ENCODE assay signal across 10 mouse cellular contexts in the genomic region with DNA sequence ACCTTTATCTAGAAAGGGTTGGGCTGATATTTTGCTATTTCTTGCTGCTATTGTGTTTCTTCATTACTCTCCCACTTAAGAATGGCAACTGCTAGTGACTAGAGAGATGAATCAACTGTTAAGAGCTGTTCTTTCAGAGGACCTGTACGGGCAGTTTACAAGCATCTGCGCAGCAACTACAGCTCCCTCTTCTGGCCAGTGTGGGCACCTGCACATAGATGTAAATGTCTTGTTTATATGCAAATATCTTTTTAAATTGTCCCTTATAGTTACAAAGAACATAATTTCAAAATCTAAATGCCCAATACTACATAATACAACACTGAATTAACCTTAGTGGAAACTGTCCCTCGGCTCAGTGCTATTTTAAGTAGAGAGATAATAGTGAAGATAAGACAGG. TPM values are rescaled to one million over a fixed set of nuclear protein-coding genes. Genes with fewer than 3 reads are reported as not detected.
DNase-seq lines count a peak whose midpoint lies in the region; ATAC-seq and TF ChIP-seq lines count a peak whose summit lies in the region.
"Had no signal": no experiment of that assay in that cellular context is flagged by ENCODE, and none has a peak within 500 bp of the region (broad histone marks: within the 10 kb centered on the region; RNA-seq: fewer than 3 reads in every experiment).

No protein-coding gene starts in this region.

- TF ChIP-seq CTCF in gastrocnemius, adult 2 months (IDR thresholded peaks at IDR 0.05) = peak; percentile 83

- intact Hi-C loops in gastrocnemius, adult 2 months (cut with DNase I) = no loop called here

- ATAC-seq in megakaryocyte, adult 5-6 weeks (ENCODE audit: poor library complexity, severe bottlenecking) = peak; percentile 54

- DNase-seq in gastrocnemius, adult 2 months = no peak
- no peak for DNase-seq in gastrocnemius, adult 18-20 months (ENCODE audit: low spot score)
- peak; percentile 46 to 54 for DNase-seq in spleen, postnatal 36 days (ENCODE audit: low spot score in 2 of 2)
- DNase-seq in spleen, postnatal 4 days (ENCODE audit: low spot score in 2 of 2) = no peak
- DNase-seq in embryo, embryonic 10 days (ENCODE audit: low spot score) = peak; percentile 80
- no peak for DNase-seq in right cerebral cortex, adult 18-20 months
- no peak for DNase-seq in heart, adult 8-10 months (ENCODE audit: low spot score)

- no peak overlapping the region for H3K27ac ChIP-seq in gastrocnemius, adult 2 months
- H3K27ac ChIP-seq: limb, embryonic 13.5 days; stomach, embryonic 15.5 days had no signal

- H3K4me3 ChIP-seq in gastrocnemius, adult 2 months = no peak overlapping the region
- H3K4me3 ChIP-seq: limb, embryonic 13.5 days; stomach, embryonic 15.5 days had no signal

RNA-seq across cellular contexts. Expression of a gene that starts 2.0 kb away (rescaled TPM):
- 10 to 100 TPM; 51.6 to 69.4 TPM for total RNA-seq in gastrocnemius, adult 2 months (2021)
- 10 to 100 TPM; 60.5 to 63.2 TPM for total RNA-seq in gastrocnemius, adult 18-20 months (2021)
- 34.2 and 38.7 TPM in 2 replicates for total RNA-seq in megakaryocyte, adult 5-6 weeks (2015)
- total RNA-seq in megakaryocyte, adult 5-6 weeks (2017) = 50.3 and 50.5 TPM in 2 replicates
- total RNA-seq in heart, adult 8-10 months (2022) = 100 to 1,000 TPM; 105 to 122 (median 115) TPM

RNA-seq across cellular contexts. Expression of a gene that starts 20.8 kb away (rescaled TPM):
- not detected for total RNA-seq in gastrocnemius, adult 2 months (2021)
- not detected for total RNA-seq in gastrocnemius, adult 18-20 months (2021)
- not detected in 2 replicates for total RNA-seq in megakaryocyte, adult 5-6 weeks (2015)
- total RNA-seq in megakaryocyte, adult 5-6 weeks (2017) = not detected in 2 replicates
- total RNA-seq in heart, adult 8-10 months (2022) = not detected

RNA-seq across cellular contexts. Expression of a gene that starts 51.0 kb away (rescaled TPM):
- 1 to 10 TPM; 1.7 to 2.6 TPM for total RNA-seq in gastrocnemius, adult 2 months (2021)
- total RNA-seq in gastrocnemius, adult 18-20 months (2021) = 1 to 10 TPM; 1.7 to 1.8 TPM
- total RNA-seq in megakaryocyte, adult 5-6 weeks (2015) = 27.6 and 28.5 TPM in 2 replicates
- 30.4 and 31.5 TPM in 2 replicates for total RNA-seq in megakaryocyte, adult 5-6 weeks (2017)
- 1 to 10 TPM; 3.0 to 5.4 (median 3.4) TPM for total RNA-seq in heart, adult 8-10 months (2022)

Comparison
In these comparisons a context has a peak if more than half of its experiments do, and no peak if none do; other contexts are left out.
1. DNase-seq: peak in spleen, postnatal 36 days (2 of 2) and embryo, embryonic 10 days (single experiment); none in gastrocnemius, adult 2 months (single experiment), gastrocnemius, adult 18-20 months (single experiment), spleen, postnatal 4 days (0 of 2), right cerebral cortex, adult 18-20 months (single experiment) and heart, adult 8-10 months (single experiment).
2. RNA of a gene that starts 51.0 kb away (total RNA-seq): 27.6 to 31.5 TPM in megakaryocyte, adult 5-6 weeks; 3.0 to 5.4 TPM in heart, adult 8-10 months, 1.7 to 2.6 TPM in gastrocnemius, adult 2 months and 1.7 to 1.8 TPM in gastrocnemius, adult 18-20 months; every median in the first group is over 4 times any median in the second.